Mouse (Mus musculus): ENCODE results near the gene Ddx23.

Gene Ddx23

DNA sequence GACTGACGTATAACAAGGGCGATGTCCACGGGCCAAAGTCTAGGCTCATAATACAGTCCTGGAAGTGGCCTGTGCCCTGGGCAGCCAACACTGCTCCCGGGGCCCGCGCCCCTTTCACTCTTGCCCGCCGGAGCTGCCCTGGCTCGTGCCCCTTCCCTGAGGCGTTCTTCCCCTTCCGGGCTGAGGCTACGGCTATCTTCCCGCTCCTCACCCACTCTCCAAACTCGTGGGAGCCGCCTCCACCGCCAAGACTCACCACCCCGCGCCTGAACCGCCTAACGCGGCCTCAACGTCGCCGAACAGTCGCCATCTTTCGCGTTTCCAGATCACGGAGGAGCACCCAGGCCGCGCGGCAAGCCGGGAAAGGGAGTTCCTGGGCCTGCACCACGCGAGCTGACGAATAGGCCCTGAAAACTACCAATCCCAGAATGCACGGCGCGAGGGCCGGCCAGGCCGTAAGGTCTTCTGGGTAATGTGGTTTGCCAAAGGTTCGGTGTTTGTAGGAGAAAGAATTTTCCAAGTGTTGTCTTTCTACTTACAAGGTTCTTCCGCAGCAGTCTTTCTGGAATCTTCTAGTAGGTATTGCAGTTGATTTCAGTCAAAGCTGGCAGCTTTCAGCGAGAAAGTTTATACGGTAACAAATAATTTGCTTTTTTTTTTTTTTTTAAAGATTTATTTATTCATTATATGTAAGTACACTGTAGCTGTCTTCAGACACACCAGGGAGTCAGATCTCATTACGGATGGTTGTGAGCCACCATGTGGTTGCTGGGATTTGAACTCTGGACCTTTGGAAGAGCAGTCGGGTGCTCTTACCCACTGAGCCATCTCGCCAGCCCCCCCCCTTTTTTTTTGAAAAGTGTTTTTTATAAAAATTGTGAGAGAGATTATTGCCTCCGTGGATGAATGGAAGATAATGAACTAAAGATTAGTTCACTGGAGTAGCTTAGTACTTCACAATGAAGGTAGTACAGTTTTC is at the start of gene Ddx23:
TSS of gene Ddx23 (minus strand) at position 328 of the 979 bp plus-strand sequence.
- in situ Hi-C loops (cut with MboI), result no loop called here

GRCm38 (mm10) chr15:98710442-98710841 is 47.7 kb upstream of the Ddx23 start:
- in situ Hi-C loops (cut with MboI), result no loop called here

- in situ Hi-C loops (cut with MboI), result no loop called here
Measured at GRCm38 (mm10) chr15:98707766-98708372, 45.2 kb upstream of the Ddx23 start, which contains the start of gene Ccdc65. TSS of gene Ccdc65 (plus strand) at chr15:98708207.

GRCm38 (mm10) chr15:98704312-98704711 is 41.6 kb upstream of the Ddx23 start:
- in situ Hi-C loops (cut with MboI), result no loop called here

GRCm38 (mm10) chr15:98699190-98700105 is 36.8 kb upstream of the Ddx23 start:
- in situ Hi-C loops (cut with MboI), result no loop called here

GRCm38 (mm10) chr15:98696216-98696615 is 33.5 kb upstream of the Ddx23 start:
- in situ Hi-C loops (cut with MboI), result no loop called here

DNA sequence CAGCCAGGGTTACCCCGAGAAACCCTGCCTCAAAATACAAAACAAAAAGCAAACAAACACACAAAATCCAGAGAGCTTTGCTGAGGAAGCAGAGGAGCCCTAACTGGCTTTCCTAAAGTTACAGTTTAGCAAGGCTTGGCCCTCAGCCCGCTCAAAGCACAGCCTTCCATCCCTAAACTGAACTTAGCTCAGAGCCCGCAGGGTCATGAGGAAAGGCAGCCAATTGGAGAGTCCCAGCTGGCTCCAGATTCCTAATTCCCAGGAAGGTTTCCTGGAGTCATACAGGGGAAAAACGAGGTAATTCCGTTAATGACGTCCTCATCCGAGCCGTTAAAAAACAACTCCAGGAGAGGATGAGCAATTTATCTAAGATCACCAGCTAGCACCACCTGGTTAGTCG is 33.0 kb upstream of the Ddx23 start:
- in situ Hi-C loops (cut with MboI), result no loop called here

GRCm38 (mm10) chr15:98692171-98692715 is 29.5 kb upstream of the Ddx23 start:
- in situ Hi-C loops (cut with MboI), result no loop called here

GRCm38 (mm10) chr15:98691486-98692147 is 28.9 kb upstream of the Ddx23 start:
- in situ Hi-C loops (cut with MboI), result no loop called here

DNA sequence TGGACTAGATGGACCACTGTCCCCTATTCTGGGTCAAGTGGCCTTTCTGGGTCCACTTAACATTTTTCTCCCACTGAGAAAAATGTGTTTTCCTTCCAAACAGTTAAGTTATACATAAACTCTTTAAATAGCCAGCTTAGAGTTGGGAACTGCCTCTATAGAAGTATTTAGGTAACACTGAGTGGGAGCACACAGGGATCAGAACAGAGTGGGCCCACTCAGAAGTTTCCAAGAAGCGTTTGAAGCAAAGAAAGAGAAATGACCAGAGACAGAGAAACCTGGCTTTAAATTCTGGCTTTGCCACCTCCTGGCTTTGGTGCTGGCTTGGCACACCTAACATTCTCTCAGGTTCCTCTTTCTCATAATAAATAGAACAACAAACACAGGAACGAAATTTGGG is 27.0 kb upstream of the Ddx23 start:
- in situ Hi-C loops (cut with MboI), result no loop called here

- in situ Hi-C loops (cut with MboI), result no loop called here
Measured at GRCm38 (mm10) chr15:98685926-98686325, 23.2 kb upstream of the Ddx23 start.

GRCm38 (mm10) chr15:98683746-98684145 is 21.1 kb upstream of the Ddx23 start:
- in situ Hi-C loops (cut with MboI), result no loop called here

DNA sequence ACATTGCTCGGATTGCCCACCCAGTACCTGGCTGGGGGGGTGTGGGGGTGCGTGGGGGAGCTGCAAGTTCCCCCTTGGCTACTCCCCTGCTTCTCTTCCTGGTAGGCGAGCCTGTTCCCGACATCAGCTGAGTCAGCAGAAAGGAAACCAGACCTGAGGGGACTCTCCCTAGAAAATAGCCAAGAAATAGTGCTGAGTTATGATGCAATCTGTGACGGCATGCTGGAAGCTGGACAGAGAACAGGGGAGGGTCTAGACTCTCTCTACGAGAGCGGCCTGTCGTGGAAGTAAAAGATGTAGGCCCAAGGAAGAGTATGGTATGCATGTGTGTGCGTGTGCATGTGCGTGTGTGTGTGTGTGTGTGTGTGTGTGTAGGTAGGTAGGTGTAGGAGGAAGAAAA is 20.5 kb upstream of the Ddx23 start:
- in situ Hi-C loops (cut with MboI), result no loop called here

DNA sequence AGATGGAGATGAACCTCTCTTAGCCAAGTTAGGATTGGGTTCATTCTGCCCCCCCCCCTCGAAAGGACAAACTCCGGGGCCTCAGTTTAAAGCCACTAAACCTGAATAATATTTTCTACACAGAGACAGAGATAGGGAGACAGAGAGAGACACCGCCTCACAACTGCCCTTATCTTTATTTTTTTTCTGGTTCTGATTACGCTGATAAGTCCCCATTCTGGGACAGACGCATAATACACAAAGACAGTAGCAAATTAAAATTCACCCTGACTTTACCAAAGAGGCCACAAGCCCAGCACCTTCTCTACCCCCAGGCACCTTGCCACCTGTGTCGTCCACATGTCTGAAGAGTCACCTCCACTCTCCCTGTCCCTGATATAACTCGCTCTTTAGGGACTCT is 18.9 kb upstream of the Ddx23 start:
- in situ Hi-C loops (cut with MboI), result no loop called here

DNA sequence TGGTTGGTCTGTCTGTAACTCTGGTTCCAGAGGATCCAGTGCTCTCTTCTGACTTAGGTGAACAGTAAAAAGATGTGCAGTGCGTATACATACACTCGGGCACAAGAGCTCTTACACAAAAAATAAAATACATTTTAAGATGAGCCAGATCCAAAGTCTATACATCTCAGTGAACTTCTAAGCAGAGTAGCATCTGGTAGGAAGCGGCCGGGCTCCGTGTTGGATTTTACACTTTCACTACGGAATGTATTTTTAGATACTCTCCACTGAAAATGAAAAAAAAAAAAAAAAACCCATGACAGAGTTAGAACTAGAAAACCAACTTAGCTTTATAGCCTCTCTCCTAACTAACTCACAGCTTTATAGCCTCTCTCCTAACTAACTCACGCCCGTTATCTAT is 18.0 kb upstream of the Ddx23 start:
- in situ Hi-C loops (cut with MboI), result no loop called here

DNA sequence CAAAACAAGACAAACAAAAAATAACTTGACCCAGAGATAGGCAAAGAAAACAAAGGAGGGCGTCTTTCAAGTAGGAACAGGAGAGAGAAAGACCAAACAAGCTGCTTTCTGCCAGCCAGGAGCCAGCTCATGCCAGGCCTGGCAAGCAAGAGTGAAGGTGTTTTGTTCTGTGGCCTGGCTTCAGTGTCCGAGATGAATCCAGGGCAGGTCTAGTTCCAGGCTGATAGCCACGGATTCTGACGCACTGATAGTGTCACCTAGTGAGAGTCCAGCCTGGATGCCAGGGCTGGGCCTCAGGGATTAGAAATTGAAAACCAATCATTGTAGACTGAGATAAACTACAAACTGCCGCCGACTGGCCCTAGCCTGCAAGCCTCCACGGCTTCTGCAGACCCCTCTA is 15.3 kb upstream of the Ddx23 start:
- in situ Hi-C loops (cut with MboI), result no loop called here

DNA sequence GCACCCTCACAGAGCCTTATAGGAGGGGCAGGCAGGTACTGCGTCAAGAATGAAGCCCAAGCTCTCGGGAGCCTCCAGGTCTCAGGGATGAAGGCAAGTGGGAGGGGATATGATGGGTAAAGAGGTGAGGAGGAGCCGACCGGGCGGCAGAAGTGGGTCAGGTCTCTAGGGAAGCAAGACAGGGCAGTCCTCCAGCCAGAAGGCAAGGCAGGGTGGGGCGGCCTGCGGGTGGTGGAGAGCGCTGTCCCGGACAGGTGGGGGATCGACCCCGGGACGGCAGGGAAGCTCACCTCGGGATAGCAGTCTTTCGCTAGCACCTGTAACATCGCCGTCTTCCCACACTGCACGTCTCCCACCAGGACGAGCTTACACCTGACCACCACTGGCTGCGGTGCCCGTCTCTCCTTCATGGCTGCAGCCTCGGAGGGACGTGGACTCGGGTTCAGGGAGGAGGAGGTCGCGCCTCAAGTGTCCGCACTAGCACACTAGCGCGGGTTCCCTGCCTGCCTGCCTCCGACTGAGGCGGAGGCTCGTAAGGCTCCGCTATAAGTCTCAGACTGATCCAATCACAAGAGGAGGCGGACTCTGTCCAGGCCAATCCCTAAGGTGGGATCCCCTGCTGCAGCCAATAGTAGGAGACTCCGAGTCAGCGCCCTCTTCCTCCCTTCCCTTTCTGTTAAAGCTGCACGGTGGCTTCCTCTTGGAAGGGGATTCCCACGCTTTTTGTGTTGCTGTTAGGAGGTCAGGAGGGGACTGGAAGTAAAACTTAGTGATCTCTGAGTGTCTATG is 14.4 kb upstream of the Ddx23 start, which contains the start of gene Rnd1:
TSS of gene Rnd1 (minus strand) at position 522 of the 789 bp plus-strand sequence.
- in situ Hi-C loops (cut with MboI), result no loop called here

DNA sequence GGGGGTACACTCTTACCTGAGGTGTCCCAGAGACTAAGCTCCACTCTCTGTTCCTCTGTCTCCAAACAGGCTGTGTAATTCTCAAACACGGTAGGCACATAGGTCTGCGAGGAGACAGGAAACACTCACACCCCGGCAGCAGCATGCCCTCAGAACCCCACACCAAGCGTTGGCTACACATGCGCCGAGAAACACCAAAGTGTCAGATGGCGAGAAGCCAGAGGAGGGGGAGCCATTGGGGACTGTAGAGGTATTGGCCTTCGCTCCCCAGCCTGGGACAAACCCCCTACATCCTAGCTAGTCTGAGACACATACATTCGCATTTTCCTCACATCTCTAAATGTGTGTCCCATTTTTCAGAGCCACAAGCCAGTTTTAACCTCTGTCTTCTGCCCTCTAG is 13.8 kb upstream of the Ddx23 start:
- in situ Hi-C loops (cut with MboI), result no loop called here

GRCm38 (mm10) chr15:98675634-98676250 is 13.0 kb upstream of the Ddx23 start:
- in situ Hi-C loops (cut with MboI), result no loop called here

All from mature B cell (primary cell).